In the genomic region with DNA sequence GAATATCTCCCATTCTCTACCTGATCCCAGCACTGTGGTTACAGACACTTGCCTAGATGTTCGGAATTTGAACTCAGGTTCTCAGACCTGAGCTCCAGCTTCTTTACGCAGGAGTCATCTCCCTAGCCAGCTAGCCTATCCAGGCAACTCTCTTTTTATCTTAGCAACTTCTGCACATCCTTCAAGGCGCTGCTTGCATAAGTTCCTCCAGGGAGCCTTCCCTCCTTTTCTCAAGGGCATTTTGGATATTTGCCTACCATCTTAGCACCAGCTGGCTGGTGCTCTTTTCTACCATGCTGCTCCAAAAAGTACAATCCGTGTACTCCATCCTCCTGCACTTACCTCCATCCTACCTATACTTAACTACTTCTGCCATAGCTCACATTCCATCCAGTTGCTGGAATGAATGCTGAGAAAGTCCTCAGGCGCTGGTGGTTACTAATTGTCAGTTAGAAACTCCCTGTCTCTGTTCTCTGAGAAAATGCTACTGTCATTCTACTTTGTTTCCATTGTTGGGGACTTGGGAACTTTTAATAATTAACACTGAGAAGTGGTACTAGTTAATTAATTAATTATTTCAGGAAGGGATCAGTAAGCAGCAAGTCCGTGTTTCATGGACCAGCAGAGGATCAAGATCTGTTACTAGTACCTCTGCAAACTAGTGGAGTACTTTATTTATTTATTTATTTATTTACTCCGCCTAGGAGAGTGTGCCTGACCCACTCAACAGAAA, we compare ENCODE assay signal across 8 mouse cellular contexts. TPM values are rescaled to one million over a fixed set of nuclear protein-coding genes. Genes with fewer than 3 reads are reported as not detected.
DNase-seq lines count a peak whose midpoint lies in the region; ATAC-seq lines count a peak whose summit lies in the region.

No protein-coding gene starts in this region.

- intact Hi-C loops in heart, postnatal 25 days (cut with DNase I) = loop anchor here (5.0 kb wide), 3 partner anchors 87 to 102 kb away; no protein-coding TSS in a partner anchor

- H3K9ac ChIP-seq in heart, embryonic 16.5 days (ENCODE audit: low read length) = peak overlapping the region; percentile 99
- peak overlapping the region; percentile 96 for H3K9ac ChIP-seq in intestine, embryonic 16.5 days (ENCODE audit: low read depth, low read length)
- H3K9ac ChIP-seq in midbrain, embryonic 12.5 days (replicated peaks) = peak overlapping the region; percentile 83; the same call in 1 of the 2 replicates

- H3K4me1 ChIP-seq in heart, embryonic 16.5 days (ENCODE audit: control insufficient read depth, insufficient read depth, low read length) = peaks cover 37% of the 10 kb centered on the region
- H3K4me1 ChIP-seq in intestine, embryonic 16.5 days (ENCODE audit: control insufficient read depth, insufficient read depth, low read length) = peaks cover 20% of the 10 kb centered on the region
- H3K4me1 ChIP-seq in midbrain, embryonic 12.5 days = peaks cover 33% of the 10 kb centered on the region

- peak overlapping the region; percentile 100 for H3K27ac ChIP-seq in heart, embryonic 16.5 days (ENCODE audit: low read length)
- H3K27ac ChIP-seq in intestine, embryonic 16.5 days (ENCODE audit: low read length) = peak overlapping the region; percentile 98
- H3K27ac ChIP-seq in midbrain, embryonic 12.5 days (replicated peaks) = no peak overlapping the region

- WGBS in heart, embryonic 16.5 days = 47% methylated on average over 7 of the region's 7 CpGs
- WGBS in intestine, embryonic 16.5 days = 46% methylated on average over 7 of the region's 7 CpGs
- WGBS in midbrain, embryonic 12.5 days = 51% methylated on average over 7 of the region's 7 CpGs

- no peak for DNase-seq in heart, postnatal 25 days (ENCODE audit: low spot score)
- peak; percentile 31 for DNase-seq in embryo, embryonic 11 days
- DNase-seq in frontal cortex, adult 2 months (ENCODE audit: extremely low spot score in 1 of 2, low spot score in 1 of 2) = no peak
- no peak for DNase-seq in testis, postnatal 14 days (ENCODE audit: low spot score)

- peak overlapping the region; percentile 93 for H3K4me3 ChIP-seq in heart, embryonic 16.5 days (ENCODE audit: low read length)
- peak overlapping the region; percentile 81 for H3K4me3 ChIP-seq in intestine, embryonic 16.5 days (ENCODE audit: low read length)
- peak overlapping the region; percentile 87 for H3K4me3 ChIP-seq in midbrain, embryonic 12.5 days

- no peaks in the 10 kb centered on the region for H3K27me3 ChIP-seq in heart, embryonic 16.5 days (ENCODE audit: control insufficient read depth, insufficient read depth, low read length)
- H3K27me3 ChIP-seq in intestine, embryonic 16.5 days (replicated peaks; ENCODE audit: control insufficient read depth, insufficient read depth, low read length) = no peaks in the 10 kb centered on the region
- H3K27me3 ChIP-seq in midbrain, embryonic 12.5 days = no peaks in the 10 kb centered on the region

- no peaks in the 10 kb centered on the region for H3K9me3 ChIP-seq in heart, embryonic 16.5 days (replicated peaks; ENCODE audit: control insufficient read depth, low read length)
- H3K9me3 ChIP-seq in intestine, embryonic 16.5 days (ENCODE audit: control insufficient read depth, low read length) = no peaks in the 10 kb centered on the region
- H3K9me3 ChIP-seq in midbrain, embryonic 12.5 days = no peaks in the 10 kb centered on the region

- H3K36me3 ChIP-seq in heart, embryonic 16.5 days (ENCODE audit: control insufficient read depth, insufficient read depth) = no peaks in the 10 kb centered on the region
- H3K36me3 ChIP-seq in intestine, embryonic 16.5 days (ENCODE audit: control insufficient read depth, insufficient read depth, low read length) = no peaks in the 10 kb centered on the region
- no peaks in the 10 kb centered on the region for H3K36me3 ChIP-seq in midbrain, embryonic 12.5 days

- no peak for ATAC-seq in heart, embryonic 16.5 days (replicated peaks; ENCODE audit: extremely low read depth, insufficient read depth, low FRiP score)
- no peak for ATAC-seq in intestine, embryonic 16.5 days
- ATAC-seq in midbrain, embryonic 12.5 days (ENCODE audit: low FRiP score, low read depth) = no peak
- no peak for ATAC-seq in CD4-positive, CD25-positive, alpha-beta regulatory T cell, adult 4 months

- H3K4me2 ChIP-seq in heart, embryonic 16.5 days (ENCODE audit: low read depth, low read length) = peak overlapping the region; percentile 74
- H3K4me2 ChIP-seq in intestine, embryonic 16.5 days (ENCODE audit: low read depth, low read length) = peak overlapping the region; percentile 53
- peak overlapping the region; percentile 76 for H3K4me2 ChIP-seq in midbrain, embryonic 12.5 days (replicated peaks)

RNA-seq across cellular contexts. Expression of a gene that starts 27.3 kb away (rescaled TPM):
- 86.0 and 92.8 TPM in 2 replicates for polyA plus RNA-seq in heart, embryonic 16.5 days (2015; fragmentation: Nextera tagmentation; extraction: Ambion mirVana)
- 100 to 1,000 TPM; 191 to 197 TPM for total RNA-seq in heart, postnatal 25 days (2021)
- polyA plus RNA-seq in intestine, embryonic 16.5 days (2015; fragmentation: Nextera tagmentation; extraction: Ambion mirVana) = 94.3 and 98.2 TPM in 2 replicates
- 30.5 and 33.3 TPM in 2 replicates for polyA plus RNA-seq in midbrain, embryonic 12.5 days (2016; fragmentation: Nextera tagmentation; extraction: Ambion mirVana)
- polyA plus RNA-seq in CD4-positive, CD25-positive, alpha-beta regulatory T cell, adult 4 months (2017; shearing (Covaris generic)) = 1,000 to 10,000 TPM in 1 of 2 experiments, 100 to 1,000 TPM in 1; 862 to 1,011 TPM
- 33.8 and 39.7 TPM in 2 replicates for polyA plus RNA-seq in frontal cortex, adult 2 months (2012; rRNA removed)
